Mouse (Mus musculus) adrenal gland, postnatal 36 days (tissue): ENCODE data around the gene Mecom. TPM values are rescaled to one million over a fixed set of nuclear protein-coding genes. Genes with fewer than 3 reads are reported as not detected.
A peak's percentile ranks its signal among the peaks of the same experiment; 100 is the strongest.

Experiments
- DNase-seq, 2 experiments: peaks; one replicate each; pipeline ENCODE4 v3.0.0; 2021; ENCODE audit warnings: mixed read lengths in 1 of 2
- total RNA-seq, 2 experiments: library from RNA; stranded (reverse); gene quantifications; 2 replicates each; pipeline ENCODE4 v1.2.3; 2021

Mecom gene
- total RNA-seq, 2 experiments from 2014 or later, result 6.4 TPM

DNA sequence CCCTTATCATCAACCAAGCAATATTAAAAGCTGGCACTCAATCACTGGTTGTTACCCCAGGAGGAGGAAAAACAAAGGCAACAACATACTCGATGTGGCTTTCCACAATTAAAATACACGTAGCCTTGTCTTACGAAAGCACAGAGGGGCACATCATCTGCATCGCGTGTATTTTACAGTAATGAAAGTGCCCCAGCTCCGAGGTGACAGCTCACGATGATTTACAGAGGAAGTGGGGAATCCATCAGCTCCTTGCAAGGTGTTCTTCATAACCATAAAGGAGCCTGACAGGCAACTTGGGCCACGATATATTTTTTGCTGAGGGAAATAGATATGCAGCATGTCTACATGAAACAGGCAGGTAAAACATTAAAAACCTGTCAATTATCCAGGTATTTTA is 341.7 kb downstream of the Mecom start:
- DNase-seq, result no peak

- DNase-seq, result no peak
These were observed 344.0 kb downstream of the Mecom start for GRCm38 (mm10) chr3:30203764-30204163.

DNA sequence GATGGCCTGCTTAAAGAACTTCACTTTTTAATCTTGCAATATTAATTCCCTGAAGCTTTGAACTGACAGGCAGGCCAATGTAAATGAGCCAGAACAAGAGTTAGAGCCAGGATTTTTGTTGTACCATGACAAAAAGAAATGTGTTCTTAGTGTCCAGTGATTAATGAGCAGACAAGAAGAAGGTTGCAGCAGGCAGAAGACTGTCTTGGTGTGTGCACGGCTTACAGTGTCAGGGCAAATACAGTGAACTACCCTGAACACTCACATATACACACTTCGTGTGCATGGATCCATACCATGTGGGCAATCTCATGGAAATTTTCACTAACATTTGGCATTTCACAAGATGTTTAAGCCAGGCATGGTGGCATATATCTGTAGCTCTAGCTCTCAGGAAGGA is 349.0 kb downstream of the Mecom start:
- DNase-seq, result no peak

- no peak for DNase-seq
These were observed 349.6 kb downstream of the Mecom start for GRCm38 (mm10) chr3:30198227-30198626.

DNA sequence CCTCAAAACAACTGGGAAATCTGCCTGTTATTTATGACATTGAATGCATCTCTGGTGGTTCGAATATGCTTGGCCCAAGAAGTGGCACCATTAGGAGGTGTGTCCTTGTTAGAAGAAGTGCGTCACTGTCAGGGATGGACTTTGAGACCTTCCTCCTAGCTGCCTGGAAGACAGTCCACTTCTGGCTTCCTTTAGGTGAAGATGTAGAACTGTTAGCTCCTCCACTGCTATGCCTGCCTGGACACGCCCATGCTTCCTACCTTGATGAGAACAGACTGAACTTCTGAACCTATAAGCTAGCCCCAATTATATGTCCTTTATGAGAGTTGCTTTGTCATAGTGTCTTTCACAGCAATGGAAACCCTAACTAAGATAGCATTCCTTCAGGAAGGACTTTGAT is 352.6 kb downstream of the Mecom start:
- DNase-seq, result no peak

DNA sequence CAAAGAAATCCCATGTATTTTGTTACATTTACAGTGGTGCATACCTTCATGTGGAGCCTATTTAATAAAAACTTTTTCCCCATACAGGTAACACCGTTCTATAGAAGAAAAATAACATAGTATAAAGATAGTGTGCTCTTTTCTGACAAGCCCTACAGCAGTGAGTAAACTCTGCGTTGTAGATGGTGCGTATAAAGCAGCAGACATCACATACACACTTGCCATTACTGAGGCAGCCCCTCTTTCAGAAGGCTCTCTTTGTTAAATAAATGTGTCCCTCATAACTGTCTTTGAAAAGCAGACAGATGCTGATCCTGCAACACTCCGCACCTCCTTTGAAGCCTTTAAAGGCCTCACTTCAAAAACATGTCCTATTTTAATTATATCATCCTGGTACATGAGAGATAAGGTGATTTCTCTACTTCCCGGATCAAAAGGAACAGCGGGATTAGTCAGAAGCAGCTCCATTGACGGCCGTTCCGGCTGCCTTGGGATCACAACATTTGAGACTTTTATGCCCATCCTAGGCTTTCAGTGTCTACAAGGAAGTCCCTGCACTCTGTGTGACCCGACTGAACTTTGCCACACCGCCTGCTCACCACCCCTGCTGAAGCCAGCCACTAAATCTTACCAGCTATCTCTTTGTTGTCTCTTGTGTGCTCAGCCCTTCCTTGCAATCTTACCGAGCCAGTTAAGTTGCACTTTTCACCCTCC is 355.4 kb downstream of the Mecom start:
- no peak for DNase-seq

DNA sequence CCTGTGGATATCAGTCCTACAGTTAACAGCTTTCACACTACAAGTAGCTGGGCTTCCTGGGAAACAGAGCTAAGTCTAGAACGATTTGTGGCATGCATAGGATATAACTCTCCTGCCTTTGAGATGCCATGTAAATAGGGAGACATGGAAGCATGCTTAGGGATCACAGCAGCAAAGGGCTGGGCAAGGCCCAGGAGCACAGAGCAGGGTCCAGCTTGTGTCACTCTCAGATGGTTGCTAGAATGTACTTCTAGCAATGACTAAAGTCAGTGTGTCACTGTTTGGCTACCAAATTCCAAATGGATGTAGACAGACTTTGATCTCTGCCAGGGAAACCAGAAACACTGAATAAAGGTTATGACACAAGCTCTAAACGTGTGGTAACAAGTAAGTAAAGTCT is 358.5 kb downstream of the Mecom start:
- DNase-seq, result no peak

DNA sequence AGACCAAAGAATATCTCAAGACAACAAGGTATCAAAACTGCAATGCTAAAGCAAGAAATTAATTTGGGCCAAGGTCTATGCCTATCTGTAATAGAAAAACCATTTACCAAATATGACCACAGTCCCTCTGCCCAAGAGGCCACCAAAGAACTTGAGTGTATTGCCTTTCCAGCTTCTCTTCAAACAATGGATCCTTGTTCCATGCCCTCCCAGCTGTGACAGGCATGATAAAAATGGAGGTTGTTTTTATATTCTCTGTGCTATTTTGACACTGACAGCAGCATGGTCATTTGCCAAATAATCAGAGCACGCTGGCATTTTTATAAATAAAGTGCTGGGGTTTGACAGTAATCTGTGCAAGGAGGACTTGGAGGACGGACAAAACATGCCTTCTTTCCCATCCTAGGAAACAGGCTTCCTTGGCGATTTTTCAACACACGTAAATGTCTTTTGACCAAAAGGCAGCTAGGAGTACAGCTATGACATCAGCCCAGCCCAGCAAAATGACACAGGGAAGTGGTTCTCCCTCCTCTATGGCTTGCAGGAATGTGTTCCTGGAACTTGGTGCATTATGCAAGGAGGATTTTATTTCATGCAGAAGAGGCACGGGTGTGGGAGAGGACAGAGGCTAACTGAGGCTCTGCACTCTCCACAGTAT is 359.9 kb downstream of the Mecom start:
- DNase-seq, result no peak

DNA sequence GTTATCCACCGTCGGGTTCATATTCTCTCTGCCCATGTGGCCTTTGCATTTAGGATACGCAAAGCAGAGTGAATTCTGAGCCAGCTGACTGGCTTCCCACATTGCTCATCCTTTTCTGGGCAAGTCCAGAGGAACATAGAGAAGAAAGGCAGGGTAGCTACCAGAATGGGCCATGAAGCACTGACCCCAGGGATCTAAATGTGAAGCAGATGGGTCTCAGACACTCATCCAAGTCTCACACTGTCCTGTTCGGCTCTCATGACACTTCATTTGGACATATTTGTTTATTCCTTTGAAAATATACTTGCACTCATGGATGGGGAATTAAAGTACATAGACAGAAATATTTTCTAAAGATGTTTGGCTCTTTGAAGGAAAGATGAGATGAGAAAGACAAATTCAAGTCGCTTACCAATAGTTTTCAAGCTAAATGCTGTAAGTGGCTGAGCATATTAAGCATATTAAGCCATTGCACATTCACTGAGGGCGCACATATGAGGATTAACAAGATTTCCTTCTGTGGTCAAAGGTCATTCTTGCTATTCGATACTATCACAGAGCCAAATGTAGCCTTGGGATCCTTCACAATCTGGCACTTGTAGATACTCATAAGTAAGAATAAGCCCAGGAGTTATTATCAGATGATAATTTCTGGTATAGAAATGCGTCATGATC is 365.9 kb downstream of the Mecom start:
- no peak for DNase-seq

DNA sequence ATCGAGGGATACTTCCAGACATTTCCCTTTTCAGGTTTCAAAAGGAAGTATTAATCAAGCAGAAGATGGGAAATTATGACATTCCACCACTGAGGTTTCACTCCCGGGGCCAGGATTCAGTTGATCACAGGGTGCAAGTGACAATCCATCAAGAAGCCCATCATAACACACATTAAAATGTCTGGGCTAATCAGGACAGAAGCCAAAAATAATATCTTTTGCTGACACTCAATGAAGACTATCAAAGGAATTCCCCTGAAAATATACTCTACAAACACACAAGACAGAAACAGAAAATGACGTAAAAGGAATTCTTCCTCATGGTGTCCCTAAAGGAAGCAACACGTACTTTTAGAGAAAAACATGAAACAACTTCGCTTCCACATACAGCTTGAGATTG is 371.2 kb downstream of the Mecom start:
- no peak for DNase-seq

GRCm38 (mm10) chr3:30173812-30174211 is 374.0 kb downstream of the Mecom start:
- DNase-seq, result no peak

DNA sequence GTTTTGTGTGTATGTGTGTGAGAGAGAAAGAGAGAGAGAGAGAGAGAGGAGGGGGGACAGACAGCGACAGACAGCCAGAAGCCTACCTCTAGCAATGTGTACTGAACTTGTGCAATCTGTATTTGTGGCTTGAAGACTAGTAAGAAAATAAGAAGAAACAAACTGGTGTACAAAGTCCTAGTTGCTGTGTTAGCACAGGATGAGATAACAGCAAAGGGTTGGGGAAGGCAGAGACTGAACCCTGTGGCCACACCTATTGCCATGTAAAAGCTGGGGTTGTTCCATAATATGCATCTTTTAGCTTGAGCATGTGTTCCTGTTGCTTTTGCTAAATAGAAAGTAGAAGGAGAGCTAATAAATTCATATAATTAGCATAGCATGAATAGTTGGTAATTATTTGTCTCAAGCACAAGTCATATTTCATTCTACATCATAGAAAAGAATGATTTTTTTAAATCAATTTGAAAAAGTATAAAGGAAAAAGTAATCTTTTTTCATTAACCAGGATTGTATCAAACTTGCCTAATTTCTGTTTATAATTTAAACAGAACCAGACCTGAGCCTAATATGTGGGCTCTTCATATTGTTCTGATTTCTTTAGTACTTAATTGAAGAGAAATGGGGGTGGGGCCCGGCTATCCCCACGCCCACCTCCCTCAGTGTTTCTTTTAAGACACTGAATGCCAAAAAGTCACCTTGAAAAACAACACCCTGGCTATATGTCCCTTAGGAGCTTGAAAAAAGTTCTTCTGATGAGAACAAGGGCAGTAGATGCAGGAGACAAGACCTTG is 379.2 kb downstream of the Mecom start:
- DNase-seq, result no peak

DNA sequence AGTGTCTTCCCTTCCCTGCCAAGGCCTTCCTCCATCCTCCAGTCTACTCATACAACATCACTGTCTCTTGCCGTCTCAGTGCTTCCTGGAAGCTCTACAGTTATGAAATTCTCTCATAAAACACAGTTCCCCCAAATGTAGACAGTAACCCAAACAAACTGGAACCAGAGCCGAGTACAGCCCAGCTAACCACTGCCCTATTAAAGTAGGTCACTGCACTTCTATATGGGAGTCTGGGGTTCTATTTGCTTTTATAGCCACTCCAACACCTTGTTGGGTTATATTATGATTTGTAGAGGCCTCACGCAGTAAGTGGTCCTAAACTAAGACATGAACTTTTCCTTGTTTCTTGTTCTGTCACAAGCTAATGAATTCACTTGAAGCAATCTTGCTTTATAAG is 380.8 kb downstream of the Mecom start:
- DNase-seq, result no peak

- no peak for DNase-seq
These were observed 383.0 kb downstream of the Mecom start for GRCm38 (mm10) chr3:30164834-30165233.

DNA sequence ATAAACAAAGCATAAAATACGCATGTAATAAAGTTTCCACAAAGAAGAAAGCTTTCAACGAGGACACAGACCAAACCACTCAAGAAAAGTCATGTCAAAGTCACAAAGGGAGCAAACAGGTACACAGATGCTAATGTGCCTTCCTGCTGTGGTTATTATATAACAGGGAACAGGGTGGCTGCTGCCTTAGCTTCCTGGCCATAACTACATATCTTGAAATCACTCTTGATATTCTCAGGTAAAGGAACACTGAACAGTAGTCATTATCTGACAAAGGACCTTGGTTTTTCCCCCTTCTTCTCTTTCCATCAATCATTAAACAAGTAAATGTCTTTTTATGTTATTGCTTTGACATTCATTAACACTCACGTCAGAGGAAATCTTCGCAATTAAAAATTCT is 384.4 kb downstream of the Mecom start:
- no peak for DNase-seq

- peak in 1 of 2 experiments; percentile 8 for DNase-seq
These were observed 386.7 kb downstream of the Mecom start for GRCm38 (mm10) chr3:30160961-30161670.

- DNase-seq, result no peak
These were observed 387.5 kb downstream of the Mecom start for GRCm38 (mm10) chr3:30160346-30160745.

GRCm38 (mm10) chr3:30157128-30157670 is 390.6 kb downstream of the Mecom start:
- DNase-seq, result no peak

- DNase-seq, result no peak
These were observed 393.4 kb downstream of the Mecom start for GRCm38 (mm10) chr3:30154390-30154789.

GRCm38 (mm10) chr3:30153923-30154331 is 393.9 kb downstream of the Mecom start:
- DNase-seq, result no peak

GRCm38 (mm10) chr3:30150071-30150470 is 397.7 kb downstream of the Mecom start:
- no peak for DNase-seq
